Mouse (Mus musculus) left cerebral cortex, postnatal 36 days (tissue): ENCODE measurements around the gene Mdh1. TPM values are rescaled to one million over a fixed set of nuclear protein-coding genes. Genes with fewer than 3 reads are reported as not detected.
"Not testable (repeated sequence)": the region's sequence is repeated elsewhere in the genome, so short reads cannot be mapped to it uniquely, and the experiment has no call there.

Experiments
- DNase-seq, 2 experiments: peaks; one replicate each; pipeline ENCODE4 v3.0.0; 2021 to 2022; ENCODE audit warnings: low spot score in 2 of 2, mixed read lengths in 1 of 2
- intact Hi-C: fragments of 180-260 bp; cut with DNase I; formaldehyde crosslinking; loops from one replicate; pipeline ENCODE4 v1.15.1; 2025
- microRNA-seq: library from miRNA; unstranded; fragments of <30 nt; microRNA quantifications from one replicate; pipeline ENCODE4 v1.2.0, GENCODE M21; 2022
- total RNA-seq, 2 experiments: library from RNA; stranded (reverse); gene quantifications; 2 replicates each; pipeline ENCODE4 v1.2.3; 2021

The Mdh1 gene
- total RNA-seq, 2 experiments from 2014 or later = 816 to 889 TPM

DNA sequence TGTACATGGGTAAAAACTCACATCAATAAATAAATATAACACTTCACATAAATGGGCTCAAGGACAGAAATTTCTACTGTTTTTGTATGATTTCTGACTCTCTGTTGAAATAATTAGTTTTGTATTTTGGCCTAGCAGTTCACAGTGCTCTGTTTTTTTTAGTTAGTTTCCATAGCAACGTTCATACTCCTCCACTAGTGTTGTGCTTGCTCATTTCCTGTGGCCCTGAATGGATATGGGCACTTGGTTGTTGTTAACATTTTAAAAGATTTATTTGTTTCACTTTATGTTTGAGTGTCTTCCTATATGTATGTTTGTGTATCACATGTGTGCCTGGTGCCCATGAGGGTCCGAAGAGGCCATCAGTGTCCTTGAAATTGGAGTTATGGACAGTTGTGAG is 23.1 kb downstream of the Mdh1 start:
- intact Hi-C loops = no loop called here
- no peak for DNase-seq

DNA sequence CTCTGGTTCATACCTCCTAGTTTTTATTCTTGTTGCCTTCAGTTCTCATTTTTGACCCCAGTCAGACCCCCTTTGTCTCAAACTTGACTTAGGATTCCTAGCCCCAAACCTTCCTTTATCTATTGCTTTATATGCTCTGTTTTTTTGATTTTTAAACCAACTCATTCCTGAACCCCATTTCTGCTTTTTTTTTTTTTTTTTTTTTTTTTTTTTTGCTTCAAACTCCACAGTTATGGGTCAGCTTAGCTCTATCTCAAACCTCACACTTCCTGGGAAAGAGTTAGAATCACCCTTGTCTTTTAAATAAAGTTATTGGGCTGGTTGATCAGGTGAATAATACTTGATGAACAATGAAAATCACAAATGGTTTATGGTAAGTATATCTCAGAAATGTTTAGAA is 24.6 kb downstream of the Mdh1 start:
- intact Hi-C loops = no loop called here
- DNase-seq = no peak

DNA sequence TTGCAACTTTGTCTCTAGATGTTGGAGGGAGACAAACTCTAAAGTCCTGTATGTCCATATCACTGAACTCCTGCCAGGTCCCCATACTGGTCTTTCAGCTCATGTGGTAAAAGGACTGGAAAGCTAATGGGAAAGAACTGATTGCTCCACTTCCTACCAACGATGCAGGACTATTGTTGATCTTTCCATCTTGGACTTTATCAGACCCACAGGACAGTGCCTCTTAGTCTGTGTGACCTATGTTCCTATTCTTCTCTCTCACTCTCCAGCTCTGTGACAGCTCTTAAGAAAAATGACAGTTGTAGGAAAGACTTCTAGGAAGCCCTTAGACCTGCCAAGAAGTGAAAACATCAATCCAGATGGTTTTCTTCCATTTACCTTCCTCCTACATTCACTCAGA is 25.5 kb downstream of the Mdh1 start:
- no peak for DNase-seq
- intact Hi-C loops = no loop called here

DNA sequence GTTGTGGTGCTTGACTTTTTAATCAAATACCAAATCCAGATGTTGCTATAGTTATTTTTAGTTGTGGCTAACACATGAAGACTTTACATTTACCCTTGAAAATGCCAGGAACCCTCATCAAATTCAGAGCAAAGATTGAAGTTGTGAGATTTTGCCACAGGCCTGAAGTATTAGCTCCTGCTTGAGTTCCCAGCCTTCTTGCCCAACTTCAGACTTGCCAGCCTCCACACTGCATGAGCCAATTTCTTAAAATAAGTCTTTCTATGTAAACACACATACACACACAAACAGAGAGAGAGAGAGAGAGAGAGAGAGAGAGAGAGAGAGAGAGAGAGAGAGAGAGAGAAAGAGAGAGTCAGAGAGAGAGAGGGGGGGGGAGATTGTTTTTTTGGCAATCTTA is 26.2 kb downstream of the Mdh1 start:
- intact Hi-C loops = no loop called here
- DNase-seq = no peak

DNA sequence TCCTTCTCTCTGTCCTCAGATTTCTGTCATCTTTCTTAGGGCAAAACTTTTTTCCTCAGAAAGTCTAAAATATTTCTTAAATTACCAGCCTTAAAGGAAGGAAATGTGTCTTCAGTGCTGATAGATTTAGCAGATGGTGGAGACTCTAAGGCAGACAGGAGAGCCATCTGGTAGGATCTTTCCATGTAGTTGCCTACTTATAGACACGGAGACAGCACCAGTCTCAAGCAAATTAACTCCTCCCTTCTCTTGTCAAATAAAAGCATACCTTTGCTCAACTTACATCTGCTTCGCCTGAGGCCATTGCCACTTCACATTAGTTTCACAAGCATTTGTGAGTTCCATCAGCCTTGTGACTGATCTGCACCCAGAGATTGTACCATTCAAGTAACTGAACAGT is 27.1 kb downstream of the Mdh1 start:
- peak in 1 of 2 experiments; percentile 22 for DNase-seq

DNA sequence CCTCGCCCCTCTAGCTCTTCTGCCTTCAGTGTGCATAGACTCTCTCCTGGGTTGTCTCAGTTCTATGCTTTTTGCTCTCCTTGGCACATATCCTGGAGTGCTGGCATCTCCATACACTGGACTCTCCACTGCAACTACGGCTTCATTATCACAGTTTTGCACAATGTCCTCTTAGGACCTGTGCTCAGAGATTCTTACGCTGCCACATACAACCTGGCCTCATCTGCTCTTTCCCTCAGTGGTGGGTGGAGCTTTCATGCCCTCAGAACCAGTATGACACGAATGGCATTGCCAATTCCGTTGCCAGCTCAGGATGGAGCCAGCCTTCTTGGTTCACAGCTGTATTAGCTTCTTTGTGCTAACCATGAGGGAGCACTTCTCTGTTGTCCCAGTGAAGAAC is 29.4 kb downstream of the Mdh1 start:
- intact Hi-C loops = no loop called here
- no peak for DNase-seq

More for the DNA sequence above, 27.1 kb downstream of the Mdh1 start:
- intact Hi-C loops = no loop called here

DNA sequence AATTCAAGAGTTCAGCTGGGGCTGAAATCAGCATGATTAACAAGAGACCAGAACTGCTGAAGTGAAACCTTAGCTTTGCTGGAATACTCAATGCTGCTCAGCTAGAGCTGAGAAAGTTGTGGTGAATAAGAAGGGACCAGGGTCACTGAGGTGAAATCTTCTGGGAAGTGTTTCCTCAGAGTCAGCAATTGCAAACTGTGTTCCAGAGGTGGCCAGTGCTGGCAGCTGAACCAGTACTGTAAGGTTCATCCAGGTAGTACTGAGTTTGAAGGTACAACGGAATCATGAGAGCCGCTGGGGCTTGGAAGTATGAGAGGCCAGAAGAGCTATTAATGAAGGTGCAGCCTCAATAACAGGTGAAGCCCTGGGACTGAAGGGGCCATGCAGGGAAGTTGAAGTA is 31.5 kb downstream of the Mdh1 start:
- DNase-seq = no peak
- intact Hi-C loops = no loop called here

DNA sequence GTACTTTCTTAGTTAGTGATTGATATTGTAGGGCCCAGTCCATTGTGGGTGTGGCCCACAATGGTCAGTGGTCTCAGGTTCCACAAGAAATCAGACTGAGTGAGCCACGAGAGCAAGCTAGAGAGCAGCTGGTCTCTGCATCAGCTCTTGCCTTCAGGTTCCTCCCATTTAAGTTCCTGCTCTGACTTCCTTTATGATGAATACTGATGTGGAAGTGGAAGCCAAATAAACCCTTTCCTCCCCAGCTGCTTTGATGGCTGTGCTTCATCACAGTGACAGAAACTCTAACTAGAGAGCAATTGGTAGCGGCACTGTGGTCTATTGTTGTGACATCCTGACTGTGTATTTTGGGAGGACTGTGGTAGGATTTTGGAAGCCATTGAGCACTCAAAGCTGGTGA is 32.1 kb downstream of the Mdh1 start:
- no peak for DNase-seq
- intact Hi-C loops = no loop called here

DNA sequence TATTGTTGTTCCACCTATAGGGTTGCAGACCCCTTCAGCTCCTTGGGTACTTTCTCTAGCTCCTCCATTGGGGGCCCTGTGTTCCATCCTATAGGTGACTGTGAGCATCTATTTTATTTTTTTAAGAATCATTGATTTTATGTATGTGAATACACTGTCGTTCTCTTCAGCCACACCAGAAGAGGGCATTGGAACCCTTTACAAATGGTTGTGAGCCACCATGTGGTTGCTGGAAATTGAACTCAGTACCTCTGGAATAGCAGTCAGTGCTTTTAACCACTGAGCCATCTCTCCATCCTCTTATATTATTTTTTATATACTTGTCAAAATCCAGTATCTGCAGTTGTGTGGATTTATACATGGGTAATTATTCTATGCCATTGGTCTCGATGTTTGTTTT is 41.3 kb downstream of the Mdh1 start:
- intact Hi-C loops = not testable (repeated sequence)

DNA sequence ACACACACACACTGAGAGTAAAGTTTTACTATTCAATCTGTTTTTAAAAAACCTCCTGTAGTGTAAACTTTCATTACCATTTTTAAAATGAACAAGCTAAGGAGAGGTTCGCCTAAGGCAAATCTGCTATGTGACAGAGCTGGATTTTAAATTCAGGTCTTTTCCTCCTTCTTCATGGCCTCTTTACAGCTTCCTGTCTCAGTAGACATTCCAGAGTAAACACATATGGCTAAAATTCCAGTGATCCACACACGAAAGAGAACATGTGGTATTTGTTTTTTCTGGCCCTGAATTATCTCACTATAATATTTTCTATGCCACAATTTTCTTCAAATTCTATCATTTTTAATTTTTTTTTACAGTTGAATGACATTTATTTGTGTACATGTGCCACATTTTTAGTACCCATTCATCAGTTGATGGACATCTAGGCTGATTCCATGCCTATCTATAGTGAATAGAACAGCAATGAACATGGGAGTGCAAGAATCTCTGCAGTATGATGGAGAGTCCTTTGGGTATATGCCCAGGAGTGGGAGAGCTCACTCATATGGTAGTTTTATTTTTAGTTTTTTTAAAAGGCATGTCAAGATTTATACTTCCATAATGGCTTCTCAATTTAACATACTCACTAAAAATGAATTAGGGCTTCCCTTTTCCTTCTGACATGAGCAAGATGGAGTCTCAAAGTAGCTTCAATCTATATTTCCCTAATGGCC is 43.3 kb downstream of the Mdh1 start:
- intact Hi-C loops = no loop called here
- no peak for DNase-seq

More for the DNA sequence above, 41.3 kb downstream of the Mdh1 start:
- DNase-seq = not testable (repeated sequence)

DNA sequence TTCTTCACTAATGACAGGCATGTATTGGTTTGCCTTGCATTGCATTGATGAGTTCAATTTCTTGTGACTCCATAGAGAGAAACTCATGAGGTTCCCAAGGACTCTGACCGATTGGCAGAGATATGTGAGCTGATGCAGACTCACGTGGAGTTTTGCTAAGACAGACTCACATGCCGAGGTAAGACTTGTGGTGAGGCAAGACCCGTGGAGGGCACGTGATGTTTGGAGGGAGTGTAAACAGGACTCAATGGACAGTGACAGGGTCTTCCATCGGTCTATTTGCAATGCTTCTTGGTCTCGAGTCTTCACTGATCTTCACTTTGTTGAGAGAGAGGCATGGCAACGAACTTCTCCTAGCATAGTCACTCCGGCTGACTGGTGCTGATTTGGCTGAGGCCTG is 54.4 kb downstream of the Mdh1 start:
- intact Hi-C loops = no loop called here
- no peak for DNase-seq

DNA sequence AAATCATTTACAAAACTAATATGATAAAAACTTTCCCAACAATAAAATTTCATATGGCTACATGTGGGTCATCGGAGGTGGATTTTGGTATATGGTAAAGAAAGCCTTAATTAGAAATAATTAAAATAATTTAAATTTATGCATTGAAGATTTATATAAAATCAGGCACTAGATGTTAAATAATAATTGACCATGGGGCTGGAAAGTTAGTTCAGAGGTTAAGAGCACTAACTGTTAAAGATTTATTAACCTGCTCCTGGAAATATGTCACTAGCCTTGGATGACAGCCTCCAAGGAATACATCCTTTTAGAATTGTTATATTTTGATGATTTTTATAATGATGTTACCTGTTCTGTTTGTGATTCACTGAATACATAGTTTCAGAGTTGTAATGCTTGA is 55.8 kb downstream of the Mdh1 start:
- DNase-seq, intact Hi-C loops: not testable (repeated sequence)

DNA sequence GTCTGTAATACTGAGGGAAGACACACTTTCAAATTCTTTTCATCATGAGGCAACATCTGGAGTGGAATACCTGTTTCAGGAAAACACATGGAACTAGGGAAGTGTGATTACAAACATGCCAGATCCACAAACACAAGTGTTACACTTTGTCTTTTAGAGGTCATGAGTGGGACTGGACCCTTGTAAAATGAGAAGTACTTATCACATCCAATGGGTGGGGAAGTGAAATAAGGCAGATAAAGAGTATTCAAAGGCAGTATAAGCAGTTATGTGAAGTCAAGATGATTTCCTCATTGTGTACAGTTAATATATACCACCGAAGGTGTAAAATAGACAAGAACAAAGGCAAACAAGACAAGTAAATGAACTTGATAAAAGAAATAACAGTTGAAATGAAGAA is 61.6 kb downstream of the Mdh1 start:
- intact Hi-C loops, DNase-seq: not testable (repeated sequence)

DNA sequence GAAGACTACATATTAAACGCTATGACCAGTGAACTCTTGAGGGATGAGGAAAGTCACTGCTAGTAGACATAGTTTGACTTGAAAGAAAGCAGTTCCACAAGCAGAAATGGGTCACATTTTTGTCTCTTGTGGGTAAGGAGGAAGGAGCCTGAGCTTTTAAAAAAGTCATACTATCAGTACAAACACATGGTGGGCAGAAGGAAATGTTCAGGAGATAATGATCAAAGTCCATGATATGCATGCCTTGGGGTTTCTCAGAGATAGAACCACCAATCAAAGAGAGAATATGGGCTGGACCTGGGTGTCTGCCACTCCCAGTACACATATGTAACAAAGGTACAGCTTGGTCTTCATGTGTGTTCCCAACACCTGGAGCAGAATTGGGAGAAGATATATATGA is 63.5 kb downstream of the Mdh1 start:
- DNase-seq, intact Hi-C loops: not testable (repeated sequence)

DNA sequence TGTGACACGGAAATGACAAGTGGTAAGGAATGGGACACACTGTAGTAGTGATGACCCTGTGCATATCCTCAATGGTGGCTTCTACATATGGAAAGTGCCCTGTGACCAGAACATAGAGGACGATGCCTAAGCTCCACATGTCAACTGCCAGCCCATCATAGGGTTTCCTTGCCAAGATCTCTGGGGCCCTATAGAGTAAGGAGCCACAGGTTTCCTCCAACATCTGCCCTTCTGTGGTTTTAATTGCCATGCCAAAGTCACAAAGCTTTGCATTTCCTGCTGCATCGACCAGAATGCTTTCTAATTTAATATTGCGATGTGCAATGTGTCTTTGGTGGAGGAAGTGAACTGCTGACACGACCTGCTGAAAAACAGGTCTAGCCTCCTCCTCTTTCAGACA is 65.1 kb downstream of the Mdh1 start:
- DNase-seq, intact Hi-C loops: not testable (repeated sequence)

Small RNAs within 50 kb of the gene (microRNA-seq; reads per million reads assigned to microRNA genes)
- not detected for gene Gm22990

Other genes with a start within 250 kb of the Mdh1 start
- gene Ugp2, start 201.2 kb downstream of the Mdh1 start, total RNA-seq = 10 to 100 TPM; 71.0 to 73.6 TPM
- 10 to 100 TPM; 11.1 to 13.8 TPM for gene Wdpcp, start 132 bp downstream of the Mdh1 start, total RNA-seq